Mouse (Mus musculus) ES-CJ7 (cell line): ENCODE data around the gene Nrros.

ENCODE experiments used
- DNase-seq: peaks from one replicate; pipeline ENCODE4 v3.0.0; 2011; ENCODE audit warnings: low read depth, low spot score

Gene Nrros

DNA sequence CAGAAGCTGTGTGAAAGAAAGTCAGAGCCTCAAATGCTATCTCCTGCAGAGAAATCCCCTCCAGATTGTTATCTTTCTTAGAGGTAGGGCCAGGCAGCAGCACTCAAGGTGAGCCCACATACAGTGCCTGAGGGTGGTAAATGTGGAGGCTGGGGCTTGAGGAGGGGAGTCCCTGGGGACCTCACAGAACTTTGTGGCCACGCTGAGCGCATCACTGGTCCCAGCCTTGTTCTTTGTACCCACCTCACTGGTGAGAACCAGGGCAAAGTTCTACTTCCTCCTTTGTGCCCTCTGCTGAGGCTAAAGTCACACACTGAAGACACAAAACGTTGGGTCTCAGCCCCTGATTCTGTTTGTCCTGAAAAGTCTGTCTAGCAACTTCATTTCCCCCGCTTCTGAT lies 2.0 kb downstream of the Nrros start:
- no peak for DNase-seq

DNA sequence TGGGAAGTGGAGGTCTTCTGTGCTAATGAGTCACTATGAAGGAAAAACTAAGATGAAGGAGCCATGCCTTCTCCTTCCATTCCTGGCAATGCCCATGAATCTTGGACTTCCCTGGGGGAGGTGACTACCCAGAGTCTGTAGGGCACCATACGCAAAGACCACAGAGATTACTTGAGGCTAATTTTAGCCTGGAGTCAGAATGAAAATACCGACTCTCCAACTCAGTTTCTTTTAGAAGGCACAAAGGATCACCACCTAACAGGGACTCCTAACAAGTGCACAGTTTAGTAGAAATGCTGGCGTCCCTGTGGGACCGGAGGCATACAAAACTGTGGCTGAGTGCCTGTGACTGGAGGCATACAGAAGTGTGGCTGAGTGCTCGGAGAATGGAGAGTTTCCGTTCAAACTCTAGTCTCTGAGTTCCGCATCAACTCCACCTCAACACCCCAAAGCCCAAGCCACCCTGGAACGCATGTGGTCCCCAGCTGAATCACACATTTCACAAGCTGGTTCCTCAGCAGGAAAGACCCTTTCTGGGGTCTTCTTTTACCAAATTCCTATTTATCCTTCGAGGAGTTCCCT lies 4.6 kb downstream of the Nrros start:
- DNase-seq, result no peak

DNA sequence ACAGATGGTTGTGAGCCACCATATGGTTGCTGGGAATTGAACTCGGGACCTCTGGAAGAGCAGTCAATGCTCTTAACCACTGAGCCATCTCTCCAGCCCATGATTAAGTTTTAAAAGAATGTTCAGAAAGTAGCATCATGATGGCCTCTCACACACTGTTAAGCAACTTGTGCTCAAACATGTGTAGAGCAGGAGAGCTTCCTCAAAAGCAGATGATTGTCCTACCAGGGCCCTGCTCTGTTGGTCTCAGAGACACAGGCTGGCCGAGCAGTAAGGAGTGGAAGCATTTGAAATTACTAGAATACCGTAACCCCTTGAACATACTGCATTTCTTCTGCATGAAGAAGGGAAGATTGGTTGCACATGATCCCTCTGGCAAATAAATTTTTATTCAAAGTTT lies 6.4 kb downstream of the Nrros start:
- DNase-seq, result no peak

DNA sequence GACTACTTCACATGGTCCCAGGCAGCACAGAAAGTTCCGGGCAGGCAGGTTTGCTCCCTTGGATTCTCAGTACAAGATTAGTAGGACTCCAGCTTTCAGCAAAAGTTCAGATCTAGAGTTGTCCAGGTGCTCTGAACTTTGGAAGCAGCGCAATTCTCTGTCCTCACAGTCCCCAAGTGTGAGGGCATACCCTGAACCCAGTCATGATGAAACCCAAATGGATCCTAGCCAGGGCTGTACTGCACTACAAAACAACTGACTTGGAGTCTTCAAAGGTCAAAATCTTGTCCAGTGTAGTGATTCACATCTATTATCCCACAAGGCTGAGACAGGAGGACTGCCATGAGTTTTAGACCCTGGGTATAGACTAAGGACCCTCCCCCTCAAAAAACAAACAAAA lies 8.0 kb downstream of the Nrros start:
- no peak for DNase-seq

DNA sequence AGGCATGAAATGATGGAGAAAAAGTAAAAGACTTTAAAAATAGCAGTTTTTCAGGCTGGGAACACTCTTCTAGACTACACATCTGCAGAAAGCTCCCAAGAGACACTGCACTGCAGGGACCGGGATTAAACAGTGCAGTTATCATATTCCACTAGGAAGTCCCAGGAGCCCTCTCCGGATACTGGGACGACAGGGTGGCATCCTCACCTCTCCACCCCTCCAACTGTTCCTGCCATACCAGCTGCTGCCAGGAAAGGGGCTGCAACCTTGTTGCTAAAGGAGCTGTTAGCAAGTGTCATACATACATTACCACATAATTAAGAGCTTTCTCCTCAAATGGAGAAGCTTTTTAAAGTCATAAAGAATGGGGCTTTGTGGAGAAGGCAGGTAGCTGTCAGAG lies 8.7 kb downstream of the Nrros start:
- no peak for DNase-seq

DNA sequence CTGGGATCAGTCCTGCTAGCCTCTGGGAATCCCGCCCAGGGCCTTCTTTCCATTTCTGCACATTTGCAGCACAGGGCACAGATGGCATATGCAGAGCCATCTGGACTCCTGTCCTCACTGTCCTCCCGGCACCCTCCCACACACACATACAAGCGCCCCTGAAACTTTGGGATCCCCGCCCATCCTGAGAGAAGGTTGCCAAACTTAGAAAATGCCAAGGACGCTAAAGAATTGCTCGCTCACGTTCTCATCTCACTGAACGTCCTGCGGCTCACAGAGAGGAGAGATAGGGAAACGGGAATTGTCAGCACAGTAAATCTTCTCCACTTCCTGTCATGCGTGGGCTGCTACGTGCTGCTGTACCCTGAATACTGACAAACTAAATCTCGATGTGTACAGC lies 11.0 kb downstream of the Nrros start:
- no peak for DNase-seq

DNA sequence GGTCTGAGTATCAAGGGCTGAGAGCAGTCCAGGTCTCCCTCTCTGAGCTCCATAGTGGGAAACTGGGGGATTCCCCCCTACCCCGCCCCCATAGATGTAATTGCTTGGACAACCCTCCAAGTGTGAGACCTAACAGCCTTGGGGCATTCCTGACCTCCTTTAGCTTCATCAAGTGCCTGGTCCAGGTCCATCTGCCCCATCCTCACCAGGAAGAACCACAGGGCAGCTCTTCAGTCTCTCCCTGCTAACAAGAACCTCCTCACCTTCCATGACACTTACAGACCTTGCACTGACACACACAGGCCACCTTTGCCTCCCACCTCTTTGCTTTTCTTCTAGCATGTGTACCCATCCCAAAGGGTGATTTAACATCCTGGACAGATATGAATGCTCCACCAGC lies 11.4 kb downstream of the Nrros start:
- no peak for DNase-seq

DNA sequence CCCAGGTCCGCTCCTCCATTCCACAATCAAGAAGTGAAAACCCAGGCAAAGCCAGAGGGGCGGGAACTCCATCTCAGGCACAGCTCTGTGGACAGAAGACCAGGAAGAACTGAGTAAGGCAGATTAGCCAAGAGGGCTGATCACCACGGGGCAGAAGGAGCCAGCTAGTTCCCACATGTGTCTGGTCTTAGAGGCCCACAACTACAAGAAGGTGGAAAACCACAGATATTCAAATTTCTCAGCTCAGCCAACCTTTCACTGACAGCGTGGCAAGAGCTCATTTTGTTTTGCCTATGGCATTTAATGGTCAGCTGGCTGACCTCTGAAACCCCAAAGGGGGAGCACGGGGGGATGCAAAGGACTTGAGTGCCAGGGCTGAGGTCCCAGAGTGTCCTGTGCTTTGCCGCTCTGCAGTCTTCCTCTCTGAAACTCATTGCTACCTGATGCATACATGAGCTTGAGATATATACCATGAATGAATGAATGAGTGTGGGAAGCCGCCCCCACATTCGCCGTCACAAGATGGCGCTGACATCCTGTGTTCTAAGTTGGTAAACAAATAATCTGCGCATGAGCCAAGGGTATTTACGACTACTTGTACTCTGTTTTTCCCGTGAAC lies 17.7 kb downstream of the Nrros start:
- peak; percentile 38 for DNase-seq

DNA sequence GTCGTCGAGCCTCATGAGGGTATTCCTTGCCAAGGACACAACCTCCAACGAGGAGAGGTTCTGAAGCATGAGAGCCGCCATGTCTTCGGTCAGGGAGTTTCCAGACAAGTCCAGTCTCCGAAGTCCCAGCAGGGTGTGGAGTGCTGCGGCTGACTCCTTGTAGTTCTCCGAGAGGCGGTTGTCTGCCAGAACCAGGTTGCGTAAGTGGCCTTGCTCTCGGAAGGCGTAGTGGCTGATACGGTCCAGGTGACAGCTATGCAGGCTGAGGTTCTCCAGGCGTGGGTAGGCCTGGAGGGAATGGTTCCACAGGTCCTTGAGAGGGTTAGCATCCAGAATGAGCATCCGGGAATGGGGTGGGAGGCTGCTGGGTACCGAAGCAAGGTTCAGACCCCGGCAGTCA lies 20.8 kb downstream of the Nrros start:
- no peak for DNase-seq

DNA sequence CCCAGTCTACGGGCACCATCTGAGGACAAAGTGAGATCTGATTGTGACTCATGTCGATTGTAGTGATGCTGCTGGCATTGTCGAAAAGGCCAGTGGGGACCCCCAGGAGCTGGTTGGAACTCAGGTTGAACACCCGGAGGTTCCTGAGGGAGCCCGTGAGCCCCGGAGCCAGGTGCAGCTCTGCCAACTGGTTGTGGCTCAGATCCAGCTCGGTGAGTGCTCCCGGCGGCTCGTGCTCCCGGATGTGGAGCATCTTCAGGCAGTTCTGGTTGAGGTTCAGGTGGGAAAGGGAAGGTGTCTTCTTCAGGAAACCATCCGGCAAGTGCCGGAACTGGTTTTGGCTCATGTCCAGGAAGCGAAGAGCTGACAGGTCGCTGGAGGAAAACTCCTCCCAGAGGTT lies 21.6 kb downstream of the Nrros start:
- DNase-seq, result no peak

DNA sequence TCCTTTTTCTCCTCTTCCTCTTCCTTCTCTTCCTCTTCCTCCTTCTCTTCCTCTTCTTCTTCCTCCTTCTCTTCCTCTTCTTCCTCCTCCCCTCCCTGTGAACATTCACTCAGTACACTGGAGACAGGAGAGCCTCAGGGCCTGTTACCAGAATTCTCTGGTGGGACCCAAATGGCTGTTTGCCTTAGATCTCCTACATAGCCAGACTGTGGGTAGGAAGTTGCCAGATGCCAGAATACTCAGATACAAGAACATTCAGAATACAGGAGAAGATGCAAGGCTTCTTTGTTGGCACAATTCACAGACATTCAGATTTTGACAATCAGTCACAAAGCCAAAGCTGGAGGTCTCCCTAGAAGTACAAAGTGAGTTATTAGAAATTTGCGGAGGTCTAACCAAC lies 26.4 kb downstream of the Nrros start:
- no peak for DNase-seq

DNA sequence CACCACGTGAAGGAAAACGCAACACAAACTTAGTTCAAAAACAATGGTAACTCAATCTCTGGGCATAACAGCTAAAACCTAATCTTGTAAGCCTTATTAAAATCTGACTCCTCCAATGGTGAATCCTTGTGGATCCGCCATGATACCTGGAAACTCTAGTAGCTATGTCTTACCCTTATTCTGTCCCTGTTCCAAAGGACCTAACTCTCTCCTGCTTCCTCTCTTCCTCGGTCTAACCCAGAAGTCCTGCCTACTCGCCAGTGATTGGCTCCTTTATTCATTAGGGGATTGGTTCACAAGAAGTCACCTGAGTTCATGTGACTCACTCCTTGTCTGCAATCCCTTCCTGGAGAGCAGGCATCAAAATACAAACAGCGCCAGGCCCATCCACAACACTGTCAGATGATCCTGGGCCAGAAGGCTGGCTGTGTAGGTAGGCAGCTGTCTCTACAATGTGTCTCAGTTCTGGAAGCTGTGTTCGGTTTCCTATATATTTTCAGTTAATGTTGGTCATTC lies 29.5 kb downstream of the Nrros start:
- peak; percentile 83 for DNase-seq

DNA sequence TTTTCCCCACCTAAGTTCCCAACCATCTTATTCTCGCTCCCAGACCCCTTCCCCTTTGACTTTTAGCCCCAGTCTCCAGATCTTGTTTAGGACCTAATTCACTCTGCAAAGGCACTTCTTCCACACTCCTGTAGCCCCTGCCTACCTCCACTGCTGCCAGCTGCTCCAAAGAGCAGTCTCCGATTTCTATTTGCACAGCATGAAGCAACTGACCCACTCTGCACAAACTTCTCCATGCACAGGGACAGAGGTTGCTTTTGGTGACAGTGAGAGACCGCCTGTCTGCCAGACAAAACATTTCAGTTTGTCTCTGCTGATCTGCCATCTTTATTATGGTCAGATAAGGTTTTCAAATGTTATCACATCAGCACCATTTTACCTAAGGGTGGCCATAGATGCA lies 32.2 kb downstream of the Nrros start:
- no peak for DNase-seq

DNA sequence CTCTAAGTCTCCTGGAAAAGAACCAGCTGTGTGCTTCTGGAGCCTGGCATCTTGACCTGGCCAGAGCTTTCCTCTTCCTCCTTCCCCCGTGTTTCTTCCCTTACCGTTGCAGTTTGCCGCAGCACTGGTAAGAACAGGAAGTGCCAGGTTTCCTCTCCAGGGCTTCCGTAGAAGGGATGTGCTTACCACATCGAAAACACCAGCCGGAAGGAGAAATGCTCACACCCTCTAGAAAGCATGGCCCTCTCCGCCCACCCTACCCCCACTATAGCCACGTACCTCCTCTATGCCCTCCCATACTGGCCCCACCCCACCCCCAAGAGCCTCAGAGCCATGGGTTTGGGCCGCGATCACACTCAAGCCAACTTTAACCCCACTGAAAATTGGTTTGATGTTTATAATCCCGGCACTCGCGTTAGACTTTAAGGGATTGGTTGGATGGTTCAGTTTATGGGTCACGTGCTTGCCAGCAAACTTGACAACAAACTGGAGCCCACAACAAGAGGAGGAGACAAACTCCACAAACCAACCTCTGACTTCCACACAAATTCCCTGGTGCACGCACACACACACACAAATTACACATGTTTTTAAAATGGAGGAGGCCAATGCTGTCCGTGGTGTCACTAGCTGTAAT lies 35.1 kb downstream of the Nrros start:
- DNase-seq, result peak; percentile 88

DNA sequence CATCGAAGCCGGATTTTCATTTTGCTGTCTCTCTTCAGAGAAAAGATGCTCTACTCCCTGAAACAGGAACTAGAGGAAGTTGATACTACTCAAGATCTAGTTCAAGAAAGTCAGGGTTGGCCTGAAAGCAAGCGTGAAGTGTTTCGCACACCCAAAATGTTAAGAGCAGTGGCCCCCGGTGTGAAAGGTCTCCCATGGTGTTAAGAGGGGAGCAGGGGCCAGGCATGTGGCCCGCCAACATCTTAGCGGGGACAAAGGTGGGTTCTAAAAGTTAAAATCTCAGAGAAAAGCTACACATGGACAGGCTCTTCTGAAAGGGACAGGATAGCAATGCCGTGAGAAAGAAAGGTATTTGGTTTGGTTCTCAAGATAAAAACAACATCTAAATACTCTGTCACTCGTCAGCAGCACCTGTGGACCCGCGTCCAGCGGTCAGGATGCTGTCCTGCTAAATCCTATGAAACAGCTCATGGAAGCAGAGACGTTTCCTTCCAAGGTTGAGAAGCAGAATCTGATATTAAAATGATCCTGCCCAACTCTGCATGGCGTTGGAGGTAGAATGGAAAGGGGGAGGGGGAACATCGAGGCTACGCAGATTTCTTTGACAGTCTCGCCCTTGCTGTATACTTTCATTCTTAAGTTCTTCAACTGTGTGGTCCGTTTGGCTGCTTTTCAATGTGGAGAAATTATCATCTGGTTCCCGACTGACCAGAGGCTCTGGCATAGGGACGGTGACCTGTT lies 35.8 kb downstream of the Nrros start:
- no peak for DNase-seq

DNA sequence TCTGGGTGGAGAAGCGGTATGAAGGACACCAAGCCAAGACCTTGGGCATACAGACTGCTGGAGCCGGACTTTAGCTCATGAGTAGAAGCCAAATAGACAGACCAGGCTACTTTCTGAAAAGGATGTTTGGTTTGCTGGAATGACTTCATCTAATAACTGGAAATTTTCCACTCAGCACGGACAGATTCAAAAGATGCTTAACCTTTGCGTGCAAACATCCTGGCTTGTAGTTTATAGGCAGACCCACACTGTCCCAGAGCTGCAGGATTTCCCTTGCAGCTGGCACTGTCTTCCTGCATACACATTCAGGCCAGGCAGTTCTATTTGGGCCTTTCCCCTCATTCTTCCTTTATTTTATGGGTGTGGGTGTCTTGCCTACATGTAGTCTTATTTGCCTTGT lies 38.3 kb downstream of the Nrros start:
- DNase-seq, result no peak

DNA sequence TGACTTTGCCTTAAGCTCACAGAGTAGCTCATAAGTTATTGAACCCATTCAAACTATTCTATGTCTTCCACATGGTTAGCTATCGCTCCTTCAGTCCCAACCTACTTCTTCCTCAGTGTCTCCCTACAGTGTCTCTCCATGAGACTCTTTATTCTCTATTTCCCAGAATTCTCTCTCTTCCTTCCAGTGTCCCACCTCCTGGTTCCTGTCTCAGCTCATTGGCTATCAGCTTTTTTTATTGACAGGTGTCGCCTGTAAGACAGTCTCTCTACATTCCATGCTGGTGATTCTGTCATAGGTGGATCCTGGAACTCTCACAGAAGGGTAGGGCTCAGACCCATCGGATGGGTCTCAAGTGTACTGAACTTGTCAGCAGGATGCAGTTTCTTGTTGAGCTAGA lies 40.0 kb downstream of the Nrros start:
- peak; percentile 73 for DNase-seq

DNA sequence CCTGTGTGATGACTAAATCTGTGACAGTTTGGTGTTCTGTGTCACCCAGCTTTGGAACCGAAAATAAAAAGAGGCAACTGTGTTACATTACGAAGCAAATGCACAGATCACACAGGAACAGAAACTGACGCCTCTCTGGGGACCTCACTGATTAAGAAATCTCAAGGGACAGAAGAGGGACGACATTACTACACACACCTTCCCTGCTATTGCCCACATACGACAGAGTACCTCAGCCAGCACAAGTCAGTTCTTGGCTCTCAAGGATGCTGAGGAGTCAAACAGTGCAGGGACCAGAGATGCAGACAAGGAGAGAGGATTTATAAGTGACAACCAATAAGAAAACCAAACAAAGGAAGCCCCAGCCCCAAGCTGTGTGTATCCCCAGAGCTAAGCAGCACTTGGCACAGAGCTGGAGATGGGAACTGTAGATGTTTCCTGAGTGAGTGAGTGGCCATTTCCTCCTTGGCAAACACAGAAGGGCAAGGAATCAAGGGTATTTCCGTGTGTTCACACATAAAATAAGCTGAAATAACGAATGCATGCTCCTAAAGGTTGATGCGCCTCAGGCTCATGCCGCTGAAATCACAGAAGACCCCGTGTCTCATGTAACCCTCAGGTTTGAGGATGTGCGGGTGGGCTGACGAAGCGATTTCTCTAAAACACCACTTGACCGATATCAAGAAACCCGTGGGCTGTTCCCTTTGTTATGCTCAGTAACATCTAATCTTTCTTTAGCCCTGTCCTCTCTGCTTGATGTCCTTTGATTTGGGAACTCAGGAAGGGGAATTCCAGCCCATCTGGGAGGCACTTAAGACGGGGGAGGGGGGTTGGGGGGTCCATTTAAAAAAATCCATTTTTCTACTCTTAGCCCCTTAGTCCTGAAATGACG lies 40.7 kb downstream of the Nrros start:
- peak; percentile 78 for DNase-seq

DNA sequence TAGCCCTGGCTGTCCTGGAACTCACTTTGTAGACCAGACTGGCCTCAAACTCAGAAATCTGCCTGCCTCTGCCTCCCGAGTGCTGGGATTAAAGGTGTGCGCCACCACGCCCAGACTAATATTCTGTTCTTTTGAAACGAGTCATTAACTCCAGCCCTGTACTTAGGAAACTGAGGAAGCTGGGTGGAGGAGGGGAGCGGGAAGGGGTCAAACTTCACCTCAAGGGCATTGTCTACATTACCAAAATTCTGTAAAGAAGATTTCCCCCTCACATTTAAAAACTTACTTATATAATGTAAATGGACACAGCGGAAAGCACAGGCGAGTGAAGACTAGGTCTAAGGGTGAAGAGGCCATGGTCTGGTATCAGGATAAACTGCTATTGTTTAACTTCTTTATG lies 41.4 kb downstream of the Nrros start:
- DNase-seq, result peak; percentile 63

DNA sequence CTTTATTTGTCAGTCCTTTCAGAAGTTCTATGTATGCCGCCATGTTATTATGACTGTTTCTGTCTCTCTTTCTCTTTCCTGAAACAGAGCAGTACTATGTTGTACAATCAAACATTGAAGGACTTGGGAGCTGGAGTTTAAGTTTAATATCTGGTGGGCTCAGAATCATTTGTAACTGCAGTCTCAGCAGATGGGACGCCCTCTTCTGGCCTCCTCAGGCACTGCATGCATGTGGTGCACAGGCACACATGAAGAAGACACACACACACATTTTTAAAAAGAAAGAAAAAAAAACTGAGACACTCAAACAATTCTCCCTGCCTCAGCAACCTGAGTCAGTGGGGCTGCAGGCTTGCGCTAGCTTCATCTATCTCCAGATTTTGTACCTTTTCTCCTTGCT lies 44.9 kb downstream of the Nrros start:
- peak; percentile 54 for DNase-seq

DNA sequence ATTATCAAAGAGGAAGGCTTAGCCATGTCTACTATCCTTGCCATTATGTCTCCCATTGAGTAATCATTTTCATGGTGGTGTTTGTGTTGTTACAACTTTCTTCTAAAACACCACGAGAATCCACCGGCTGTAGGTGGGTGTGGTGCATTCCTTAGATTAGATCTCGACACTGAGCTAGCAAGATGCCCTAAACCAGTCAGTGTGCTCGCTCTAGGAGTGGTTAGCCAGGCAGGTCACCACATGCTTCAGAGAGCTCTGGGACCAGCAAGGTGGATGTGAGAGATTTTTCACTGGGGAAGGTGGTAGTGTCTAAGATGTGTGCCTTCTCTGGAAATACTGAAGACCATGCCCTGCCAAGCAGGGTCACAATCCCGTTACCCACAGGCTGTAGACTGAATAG lies 49.2 kb downstream of the Nrros start:
- peak; percentile 61 for DNase-seq

DNA sequence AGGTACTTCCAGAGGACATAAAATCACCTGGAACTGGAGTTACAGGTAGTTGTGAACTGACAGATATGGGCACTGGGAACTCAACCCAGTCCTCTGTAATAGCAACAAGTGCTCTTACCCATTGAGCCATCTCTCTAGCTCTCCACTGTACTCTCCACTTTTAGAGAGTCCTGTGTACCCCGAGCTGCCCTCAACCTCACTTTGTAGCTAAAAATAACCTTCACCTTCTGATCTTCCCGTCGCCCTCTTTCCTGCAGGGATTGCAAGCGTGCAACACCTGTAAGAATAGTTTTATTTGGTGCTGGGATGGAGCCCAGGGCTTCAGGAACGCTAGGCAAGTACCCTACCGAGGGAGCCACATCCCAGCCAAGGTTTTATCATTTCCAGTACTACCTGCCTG lies 49.6 kb downstream of the Nrros start:
- DNase-seq, result no peak
